Mouse (Mus musculus): ENCODE results near the gene Rheb. TPM values are rescaled to one million over a fixed set of nuclear protein-coding genes. Genes with fewer than 3 reads are reported as not detected.

The Rheb gene
- polyA plus RNA-seq (2015; fragmentation: Nextera tagmentation; extraction: Ambion mirVana): 209 and 228 TPM in 2 replicates

GRCm38 (mm10) chr5:24842274-24843102 lies at the start of gene Rheb:
Rheb (minus strand) TSS chr5:24842624.
- Histone ChIP-seq H3K27ac (peak within 1 kb of the TSS; percentile 97), H3K4me2 (peak within 1 kb of the TSS; percentile 85), H3K27me3 (replicated peaks) (no peaks in the 10 kb centered on the region), H3K9me3 (no peaks in the 10 kb centered on the region), H3K36me3 (replicated peaks) (no peaks in the 10 kb centered on the region), H3K4me3 (peak within 1 kb of the TSS; percentile 92), H3K9ac (peak within 1 kb of the TSS; percentile 88), H3K4me1 (peaks cover 34% of the 10 kb centered on the region)
- peak; percentile 98 for ATAC-seq (replicated peaks)
- WGBS: under 1% methylated on average over 91 of the region's 92 CpGs

- no peak for ATAC-seq (replicated peaks)
- Histone ChIP-seq H3K9ac (no peak overlapping the region), H3K36me3 (replicated peaks) (peaks cover 23% of the 10 kb centered on the region), H3K4me1 (0 out of 2 replicates have a peak, but pooled peaks cover 7% of the 10 kb centered on the region), H3K9me3 (no peaks in the 10 kb centered on the region), H3K27ac (no peak overlapping the region), H3K4me2 (no peak overlapping the region), H3K27me3 (replicated peaks) (no peaks in the 10 kb centered on the region), H3K4me3 (no peak overlapping the region)
- 75% methylated on average over 9 of the region's 9 CpGs for WGBS
These were observed 47.4 kb upstream of the Rheb start for GRCm38 (mm10) chr5:24889860-24890259.

- no peak overlapping the region for H3K9ac ChIP-seq
- WGBS: 88% methylated on average over 11 of the region's 11 CpGs
- H3K9me3 ChIP-seq: no peaks in the 10 kb centered on the region
- 0 out of 2 replicates have a peak, but pooled peaks cover 4% of the 10 kb centered on the region for H3K4me1 ChIP-seq
- ATAC-seq (replicated peaks): no peak
- H3K4me3 ChIP-seq: no peak overlapping the region
- no peaks in the 10 kb centered on the region for H3K27me3 ChIP-seq (replicated peaks)
- H3K4me2 ChIP-seq: no peak overlapping the region
- peaks cover 27% of the 10 kb centered on the region for H3K36me3 ChIP-seq (replicated peaks)
- no peak overlapping the region for H3K27ac ChIP-seq
These were observed 46.6 kb upstream of the Rheb start for GRCm38 (mm10) chr5:24888874-24889591.

- Histone ChIP-seq H3K9me3 (no peaks in the 10 kb centered on the region), H3K36me3 (replicated peaks) (peaks cover 27% of the 10 kb centered on the region)
- ATAC-seq (replicated peaks): no peak
These were observed 44.8 kb upstream of the Rheb start for GRCm38 (mm10) chr5:24887271-24887670.

GRCm38 (mm10) chr5:24878713-24879112 lies 36.3 kb upstream of the Rheb start:
- ATAC-seq (replicated peaks): no peak
- Histone ChIP-seq H3K4me2 (no peak overlapping the region), H3K27me3 (replicated peaks) (no peaks in the 10 kb centered on the region), H3K36me3 (replicated peaks) (peaks cover 21% of the 10 kb centered on the region), H3K9ac (no peak overlapping the region), H3K27ac (no peak overlapping the region), H3K4me1 (no peaks in the 10 kb centered on the region), H3K9me3 (no peaks in the 10 kb centered on the region), H3K4me3 (no peak overlapping the region)
- 94% methylated on average over 4 of the region's 4 CpGs for WGBS

More at GRCm38 (mm10) chr5:24887271-24887670, 44.8 kb upstream of the Rheb start:
- no peaks in the 10 kb centered on the region for H3K4me1 ChIP-seq
- H3K27ac ChIP-seq: no peak overlapping the region
- no peak overlapping the region for H3K9ac ChIP-seq
- H3K4me2 ChIP-seq: no peak overlapping the region
- WGBS: 91% methylated on average over 8 of the region's 8 CpGs
- no peaks in the 10 kb centered on the region for H3K27me3 ChIP-seq (replicated peaks)
- no peak overlapping the region for H3K4me3 ChIP-seq

GRCm38 (mm10) chr5:24877836-24878624 lies 35.6 kb upstream of the Rheb start:
- H3K4me3 ChIP-seq: no peak overlapping the region
- ATAC-seq (replicated peaks): no peak
- peaks cover 21% of the 10 kb centered on the region for H3K36me3 ChIP-seq (replicated peaks)
- H3K27ac ChIP-seq: no peak overlapping the region
- H3K9ac ChIP-seq: no peak overlapping the region
- H3K4me2 ChIP-seq: no peak overlapping the region
- no peaks in the 10 kb centered on the region for H3K27me3 ChIP-seq (replicated peaks)
- 90% methylated on average over 11 of the region's 11 CpGs for WGBS
- no peaks in the 10 kb centered on the region for H3K9me3 ChIP-seq
- no peaks in the 10 kb centered on the region for H3K4me1 ChIP-seq

GRCm38 (mm10) chr5:24876653-24877052 lies 34.2 kb upstream of the Rheb start:
- H3K4me1 ChIP-seq: no peaks in the 10 kb centered on the region
- 91% methylated on average over 9 of the region's 9 CpGs for WGBS
- no peak overlapping the region for H3K4me2 ChIP-seq
- H3K27ac ChIP-seq: no peak overlapping the region
- no peak overlapping the region for H3K9ac ChIP-seq
- H3K36me3 ChIP-seq (replicated peaks): peaks cover 21% of the 10 kb centered on the region
- no peaks in the 10 kb centered on the region for H3K9me3 ChIP-seq
- no peak overlapping the region for H3K4me3 ChIP-seq
- H3K27me3 ChIP-seq (replicated peaks): no peaks in the 10 kb centered on the region
- no peak for ATAC-seq (replicated peaks)

GRCm38 (mm10) chr5:24874111-24874510 lies 31.7 kb upstream of the Rheb start:
- H3K9me3 ChIP-seq: no peaks in the 10 kb centered on the region
- H3K4me1 ChIP-seq: peaks cover 7% of the 10 kb centered on the region
- no peak overlapping the region for H3K9ac ChIP-seq
- no peak for ATAC-seq (replicated peaks)
- H3K4me3 ChIP-seq: no peak overlapping the region
- peaks cover 15% of the 10 kb centered on the region for H3K36me3 ChIP-seq (replicated peaks)
- no peaks in the 10 kb centered on the region for H3K27me3 ChIP-seq (replicated peaks)
- 85% methylated on average over 4 of the region's 4 CpGs for WGBS
- no peak overlapping the region for H3K4me2 ChIP-seq
- H3K27ac ChIP-seq: no peak overlapping the region

GRCm38 (mm10) chr5:24873221-24873620 lies 30.8 kb upstream of the Rheb start:
- H3K36me3 ChIP-seq (replicated peaks): peaks cover 15% of the 10 kb centered on the region
- ATAC-seq (replicated peaks): no peak
- H3K4me2 ChIP-seq: no peak overlapping the region
- peaks cover 7% of the 10 kb centered on the region for H3K4me1 ChIP-seq
- H3K4me3 ChIP-seq: no peak overlapping the region
- no peak overlapping the region for H3K9ac ChIP-seq
- no peak overlapping the region for H3K27ac ChIP-seq
- no peaks in the 10 kb centered on the region for H3K27me3 ChIP-seq (replicated peaks)
- WGBS: 76% methylated on average over 6 of the region's 6 CpGs
- no peaks in the 10 kb centered on the region for H3K9me3 ChIP-seq

GRCm38 (mm10) chr5:24871276-24871675 lies 28.9 kb upstream of the Rheb start:
- peaks cover 24% of the 10 kb centered on the region; the same call in 1 of the 2 replicates for H3K36me3 ChIP-seq (replicated peaks)
- H3K4me1 ChIP-seq: peaks cover 7% of the 10 kb centered on the region
- ATAC-seq (replicated peaks): no peak
- H3K27ac ChIP-seq: no peak overlapping the region
- H3K9ac ChIP-seq: no peak overlapping the region
- H3K4me3 ChIP-seq: no peak overlapping the region
- no peak overlapping the region for H3K4me2 ChIP-seq
- no peaks in the 10 kb centered on the region for H3K27me3 ChIP-seq (replicated peaks)
- H3K9me3 ChIP-seq: no peaks in the 10 kb centered on the region
- WGBS: 90% methylated on average over 12 of the region's 12 CpGs

GRCm38 (mm10) chr5:24869796-24870289 lies 27.4 kb upstream of the Rheb start:
- 67% methylated on average over 11 of the region's 11 CpGs for WGBS
- H3K9me3 ChIP-seq: no peaks in the 10 kb centered on the region
- H3K4me3 ChIP-seq: no peak overlapping the region
- no peak overlapping the region for H3K4me2 ChIP-seq
- peaks cover 7% of the 10 kb centered on the region for H3K4me1 ChIP-seq
- peaks cover 21% of the 10 kb centered on the region; the same call in 1 of the 2 replicates for H3K36me3 ChIP-seq (replicated peaks)
- H3K27ac ChIP-seq: no peak overlapping the region
- ATAC-seq (replicated peaks): peak; percentile 71; the same call in 1 of the 2 replicates
- no peaks in the 10 kb centered on the region for H3K27me3 ChIP-seq (replicated peaks)
- no peak overlapping the region for H3K9ac ChIP-seq

GRCm38 (mm10) chr5:24863804-24864203 lies 21.4 kb upstream of the Rheb start:
- 83% methylated on average over 12 of the region's 12 CpGs for WGBS
- no peak overlapping the region for H3K9ac ChIP-seq
- no peaks in the 10 kb centered on the region for H3K4me1 ChIP-seq
- peaks cover 32% of the 10 kb centered on the region; the same call in 1 of the 2 replicates for H3K36me3 ChIP-seq (replicated peaks)
- no peak overlapping the region for H3K4me2 ChIP-seq
- no peak overlapping the region for H3K27ac ChIP-seq
- no peak for ATAC-seq (replicated peaks)
- no peaks in the 10 kb centered on the region for H3K9me3 ChIP-seq
- H3K27me3 ChIP-seq (replicated peaks): no peaks in the 10 kb centered on the region
- H3K4me3 ChIP-seq: no peak overlapping the region
